In genomic region chr13:63900679-63901302, GRCm38 (mm10) we compare ENCODE assay signal across 8 mouse cellular contexts.
A peak's percentile ranks its signal among the peaks of the same experiment; 100 is the strongest.
DNase-seq lines count a peak whose midpoint lies in the region; ATAC-seq and TF ChIP-seq lines count a peak whose summit lies in the region.

No protein-coding gene starts in this region.

- no peaks in the 10 kb centered on the region for H3K27me3 ChIP-seq in spleen, adult 2 months (ENCODE audit: control insufficient read depth, insufficient read depth, low read length)
- H3K27me3 ChIP-seq in limb, embryonic 11.5 days (ENCODE audit: control insufficient read depth, insufficient read depth, low read length): no peaks in the 10 kb centered on the region
- no peaks in the 10 kb centered on the region for H3K27me3 ChIP-seq in stomach, embryonic 16.5 days (ENCODE audit: control insufficient read depth, insufficient read depth, low read length)

- 54% methylated on average over 12 of the region's 12 CpGs for WGBS in spleen, adult 2 months
- WGBS in limb, embryonic 11.5 days: 18% methylated on average over 12 of the region's 12 CpGs
- WGBS in stomach, embryonic 16.5 days: 30% methylated on average over 12 of the region's 12 CpGs

- H3K4me3 ChIP-seq in spleen, adult 2 months (ENCODE audit: extremely low read depth, insufficient read depth, insufficient read length): peak overlapping the region; percentile 8; the same call in 1 of the 2 replicates
- H3K4me3 ChIP-seq in limb, embryonic 11.5 days (ENCODE audit: low read depth, low read length): peak overlapping the region; percentile 24
- peak overlapping the region; percentile 22 for H3K4me3 ChIP-seq in stomach, embryonic 16.5 days (replicated peaks; ENCODE audit: low read length)

- H3K27ac ChIP-seq in spleen, adult 2 months (ENCODE audit: insufficient read depth, low read length): no peak overlapping the region
- H3K27ac ChIP-seq in limb, embryonic 11.5 days (replicated peaks; ENCODE audit: low read depth, low read length): no peak overlapping the region
- peak overlapping the region; percentile 62; the same call in 1 of the 2 replicates for H3K27ac ChIP-seq in stomach, embryonic 16.5 days (ENCODE audit: low read length)

- peaks cover 8% of the 10 kb centered on the region for H3K36me3 ChIP-seq in spleen, adult 2 months (ENCODE audit: control insufficient read depth, insufficient read depth, low read length)
- H3K36me3 ChIP-seq in limb, embryonic 11.5 days (ENCODE audit: control insufficient read depth, insufficient read depth, low read length): no peaks in the 10 kb centered on the region
- no peaks in the 10 kb centered on the region for H3K36me3 ChIP-seq in stomach, embryonic 16.5 days (ENCODE audit: control insufficient read depth, insufficient read depth, low read length)

- H3K9me3 ChIP-seq in limb, embryonic 11.5 days (ENCODE audit: control insufficient read depth, low read length): no peaks in the 10 kb centered on the region
- H3K9me3 ChIP-seq in stomach, embryonic 16.5 days (replicated peaks; ENCODE audit: control insufficient read depth, low read length): no peaks in the 10 kb centered on the region

- peak; percentile 21 to 25 for DNase-seq in cerebellum, adult 18-20 months
- DNase-seq in cerebellum, postnatal 36 days: no peak
- DNase-seq in spleen, adult 2 months (ENCODE audit: low read depth in 1 of 2, low spot score in 2 of 2): no peak
- no peak for DNase-seq in spleen, adult 18-20 months
- DNase-seq in limb, embryonic 11.5 days (ENCODE audit: low spot score): no peak
- DNase-seq in c-Kit-positive CD71-positive TER-119-positive erythroid progenitor cells, embryonic 14.5 days (ENCODE audit: low spot score): no peak
- no peak for DNase-seq in thymus, postnatal 10 days (ENCODE audit: low spot score in 2 of 2)

- 0 out of 2 replicates have a peak, but pooled peaks have one; percentile 46 for ATAC-seq in limb, embryonic 11.5 days (ENCODE audit: insufficient number of reproducible peaks, low FRiP score, low TSS enrichment, low read depth)
- ATAC-seq in stomach, embryonic 16.5 days (ENCODE audit: insufficient read depth, low FRiP score): peak; percentile 68

- H3K4me1 ChIP-seq in spleen, adult 2 months (ENCODE audit: control insufficient read depth, insufficient read depth, insufficient read length): no peaks in the 10 kb centered on the region; the same call in 1 of the 2 replicates
- H3K4me1 ChIP-seq in limb, embryonic 11.5 days (ENCODE audit: control insufficient read depth, insufficient read depth, low read length): peaks cover 16% of the 10 kb centered on the region
- peaks cover 19% of the 10 kb centered on the region for H3K4me1 ChIP-seq in stomach, embryonic 16.5 days (ENCODE audit: control insufficient read depth, insufficient read depth, low read length)

- TF ChIP-seq CTCF in spleen, adult 2 months (IDR thresholded peaks at IDR 0.05; ENCODE audit: extremely low read depth, insufficient read depth, insufficient read length, insufficient replicate concordance): no peak

- TF ChIP-seq POLR2A in spleen, adult 2 months (IDR thresholded peaks at IDR 0.05; ENCODE audit: low read depth, low read length): no peak

- H3K4me2 ChIP-seq in limb, embryonic 11.5 days (ENCODE audit: low read depth, severe bottlenecking): peak overlapping the region; percentile 56
- H3K4me2 ChIP-seq in stomach, embryonic 16.5 days (ENCODE audit: low read depth, low read length): peak overlapping the region; percentile 53

- H3K9ac ChIP-seq in limb, embryonic 11.5 days (ENCODE audit: low read length): no peak overlapping the region
- H3K9ac ChIP-seq in stomach, embryonic 16.5 days (ENCODE audit: low read length): peak overlapping the region; percentile 53

Comparison
In these comparisons a context has a peak if more than half of its experiments do, and no peak if none do; other contexts are left out.
1. DNase-seq: peak in cerebellum, adult 18-20 months (2 of 2); none in cerebellum, postnatal 36 days (0 of 2), spleen, adult 2 months (0 of 2), spleen, adult 18-20 months (0 of 2), limb, embryonic 11.5 days (single experiment), c-Kit-positive CD71-positive TER-119-positive erythroid progenitor cells, embryonic 14.5 days (single experiment) and thymus, postnatal 10 days (0 of 2).
2. Peak in every context shown above with its lines, with median percentiles within 50 percentile points of each other: H3K4me3 ChIP-seq.